Mouse (Mus musculus): Measurements from ENCODE around the gene Pnkp.

The Pnkp gene

DNA sequence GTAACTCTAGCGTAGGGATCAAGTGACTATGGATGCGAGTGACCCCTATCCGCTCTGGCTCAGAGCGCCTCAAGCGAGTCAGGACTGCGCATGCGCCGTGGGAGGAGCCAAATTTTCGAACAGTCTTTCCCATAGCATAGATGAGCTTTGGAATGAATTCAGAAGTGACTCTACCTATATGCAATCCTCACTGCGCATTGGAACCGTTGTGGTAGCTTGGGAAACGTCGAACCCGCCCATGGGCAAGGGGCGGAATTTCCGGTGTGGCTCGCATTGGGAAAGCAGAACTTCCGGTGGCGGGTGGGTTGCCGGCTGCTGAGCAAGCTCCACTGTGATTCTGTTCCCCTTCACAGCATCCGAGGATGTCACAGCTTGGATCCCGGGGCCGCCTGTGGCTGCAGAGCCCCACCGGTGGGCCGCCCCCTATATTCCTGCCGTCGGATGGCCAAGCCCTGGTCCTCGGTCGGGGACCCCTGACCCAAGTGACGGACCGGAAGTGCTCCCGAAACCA is at the start of gene Pnkp:
TSS of gene Pnkp (plus strand) at position 98 of the 511 bp plus-strand sequence.
- peak; percentile 90 for DNase-seq (ENCODE audit: inconsistent ontology term)

DNA sequence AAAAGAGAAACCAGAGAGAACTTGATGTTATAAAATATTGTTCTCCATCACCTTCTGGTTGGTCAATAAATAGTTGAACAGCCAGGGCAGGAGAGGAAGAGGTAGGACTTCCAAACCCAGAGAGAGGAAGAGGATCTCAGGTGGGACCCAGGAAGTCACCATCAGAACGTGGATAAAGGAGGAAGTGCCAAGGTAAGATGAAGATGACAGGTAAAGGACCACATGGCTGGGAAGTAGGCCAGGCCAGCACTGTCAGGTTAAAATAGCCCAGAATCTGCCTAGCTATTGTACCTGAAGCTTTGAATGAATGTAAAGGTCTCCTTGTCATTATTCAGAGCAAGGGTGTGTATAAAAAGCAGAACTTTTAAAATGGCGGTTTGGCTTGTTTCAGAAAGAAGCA is 48.0 kb upstream of the Pnkp start:
- DNase-seq (ENCODE audit: inconsistent ontology term) = no peak

DNA sequence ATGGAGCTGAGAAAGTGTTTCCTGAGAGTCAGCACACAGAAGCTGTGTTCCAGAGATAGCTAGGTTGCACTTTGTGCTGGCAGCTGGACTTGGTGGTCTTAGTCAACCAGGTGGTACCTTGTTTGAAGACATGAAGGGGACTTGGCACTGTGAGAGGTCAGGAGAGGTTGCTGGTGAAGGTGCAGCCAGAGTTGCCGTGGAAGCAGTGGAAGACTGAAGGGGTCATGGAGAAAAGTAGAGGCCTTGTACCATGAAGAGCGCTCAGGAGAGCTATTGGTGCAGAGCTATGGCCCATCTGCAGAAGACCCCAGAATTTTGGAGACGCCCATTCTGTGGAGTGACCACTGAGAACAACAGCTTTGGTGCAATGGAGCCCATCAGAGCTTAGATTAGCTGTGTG is 47.5 kb upstream of the Pnkp start:
- DNase-seq (ENCODE audit: inconsistent ontology term) = no peak

DNA sequence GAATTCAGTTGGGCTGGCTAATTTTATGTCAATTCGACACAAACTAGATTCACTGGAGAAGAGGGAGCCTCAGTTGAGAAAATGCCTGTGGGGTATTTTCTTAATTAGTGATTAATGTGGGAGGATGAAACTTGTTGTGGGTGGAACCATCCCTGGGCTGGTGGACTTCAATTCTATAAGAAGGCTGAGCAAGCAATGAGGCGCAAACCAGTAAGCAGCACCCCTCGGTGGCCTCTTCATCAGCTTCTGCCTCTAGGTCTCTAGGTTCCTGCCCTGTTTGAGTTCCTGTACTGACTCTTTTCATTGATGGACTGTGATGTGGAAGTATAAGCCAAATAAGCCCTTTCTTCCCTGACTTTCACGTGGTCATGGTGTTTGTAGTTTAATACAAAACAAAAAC is 46.6 kb upstream of the Pnkp start:
- no peak for DNase-seq (ENCODE audit: inconsistent ontology term)

DNA sequence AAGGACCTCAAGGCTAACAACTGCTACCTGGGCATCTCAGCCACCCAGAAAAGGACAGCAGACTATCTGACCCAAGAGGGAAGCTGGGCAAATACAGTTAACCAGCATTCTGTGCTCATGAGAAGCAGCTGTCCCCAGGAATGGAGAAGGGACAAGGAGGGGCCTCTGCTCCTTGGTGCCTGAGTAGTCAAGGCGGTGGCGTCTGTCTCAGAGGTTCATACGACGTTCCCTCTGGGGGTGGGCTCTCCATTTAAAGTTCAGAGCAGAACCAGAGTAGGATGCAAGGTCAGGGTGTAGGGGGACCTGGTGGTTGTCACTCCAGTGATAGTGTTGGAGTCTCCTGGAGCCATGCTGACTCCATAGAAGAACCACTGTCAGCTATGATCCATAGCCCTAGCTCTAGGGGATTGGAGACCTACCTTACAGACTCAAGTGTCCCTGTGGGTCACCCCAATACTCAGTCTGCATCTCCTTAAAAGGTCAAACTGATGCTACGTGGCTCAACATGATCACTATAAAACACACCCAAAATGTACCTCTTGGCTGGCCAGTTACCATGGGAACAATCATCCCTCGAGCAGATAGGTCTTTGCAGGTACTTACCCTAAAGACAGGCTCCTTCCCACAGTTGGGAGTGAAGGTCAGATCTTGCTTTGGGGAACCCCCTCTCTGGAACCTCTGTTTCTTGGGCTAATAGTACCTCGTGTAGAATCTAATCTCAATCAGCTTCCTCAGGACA is 46.0 kb upstream of the Pnkp start:
- DNase-seq (ENCODE audit: inconsistent ontology term) = no peak

DNA sequence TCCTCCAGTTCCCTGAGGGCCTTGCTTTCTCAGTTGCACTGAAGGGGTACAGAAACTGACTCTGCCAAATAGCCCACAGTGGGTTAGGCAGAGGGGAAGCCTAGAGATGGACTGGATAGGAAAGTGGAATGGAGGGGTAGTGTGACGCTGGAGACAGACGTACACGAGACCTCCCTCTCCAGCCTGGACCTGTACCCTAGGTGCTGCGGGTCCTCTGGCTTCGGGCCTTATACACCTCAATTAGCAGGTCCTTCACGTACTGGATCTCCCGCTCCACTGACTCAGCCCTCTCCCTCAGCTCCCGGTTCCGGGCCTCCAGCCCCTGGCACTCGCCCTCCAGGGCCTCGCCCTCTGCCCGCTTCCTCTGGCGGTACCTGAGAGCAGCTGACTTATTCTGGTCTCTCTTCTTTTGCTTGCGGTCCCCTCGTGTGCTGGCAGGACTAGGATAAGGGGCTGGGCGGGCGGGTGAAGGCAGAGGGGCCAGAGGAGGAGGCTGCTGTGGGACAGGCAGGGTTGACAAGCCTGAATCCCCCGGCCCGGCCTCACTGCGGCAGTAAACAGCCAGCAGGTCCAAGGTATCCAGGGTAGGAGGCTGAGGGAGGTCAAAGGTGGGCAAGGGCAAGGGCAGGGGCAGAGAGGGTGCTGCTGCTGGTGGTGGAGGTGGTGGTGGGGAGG is 44.2 kb upstream of the Pnkp start:
- no peak for DNase-seq (ENCODE audit: inconsistent ontology term)

DNA sequence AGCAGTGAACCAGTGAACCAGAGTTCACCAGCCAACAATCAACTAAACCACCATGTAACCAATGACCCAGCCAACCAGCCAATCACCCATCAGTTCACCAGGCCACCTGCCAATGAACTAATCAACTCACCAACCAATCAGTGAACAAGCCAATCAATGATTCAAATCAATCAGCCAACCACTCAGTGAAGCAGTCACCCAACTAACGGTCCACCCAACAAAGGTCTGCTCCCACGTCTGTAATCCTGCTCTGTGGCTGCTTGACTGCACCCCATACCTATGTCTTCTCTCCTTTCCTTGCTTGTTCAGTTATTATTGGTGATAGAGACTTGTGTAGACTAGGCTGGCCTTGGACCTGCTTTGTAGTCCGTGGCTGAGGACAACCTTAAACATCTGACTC is 43.0 kb upstream of the Pnkp start:
- DNase-seq (ENCODE audit: inconsistent ontology term) = no peak

DNA sequence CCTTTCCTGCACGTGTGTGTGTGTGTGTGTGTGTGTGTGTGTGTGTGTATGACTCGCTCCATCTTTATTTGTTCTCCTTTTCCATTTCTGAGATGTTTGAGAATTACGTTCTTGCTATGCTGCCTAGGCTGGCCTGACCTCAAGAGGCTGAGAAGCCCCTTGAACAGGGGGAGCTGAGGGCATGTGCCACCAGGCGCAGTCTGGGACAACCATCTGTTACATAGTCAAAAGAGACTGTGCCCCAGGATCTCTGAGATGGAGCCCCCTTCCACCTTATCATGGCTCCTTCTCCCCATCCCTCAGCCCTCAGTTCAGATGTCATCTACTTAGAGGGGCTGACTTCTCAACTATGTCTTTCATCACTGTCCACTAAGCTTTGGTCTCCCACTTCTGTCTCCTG is 42.5 kb upstream of the Pnkp start:
- DNase-seq (ENCODE audit: inconsistent ontology term) = no peak

DNA sequence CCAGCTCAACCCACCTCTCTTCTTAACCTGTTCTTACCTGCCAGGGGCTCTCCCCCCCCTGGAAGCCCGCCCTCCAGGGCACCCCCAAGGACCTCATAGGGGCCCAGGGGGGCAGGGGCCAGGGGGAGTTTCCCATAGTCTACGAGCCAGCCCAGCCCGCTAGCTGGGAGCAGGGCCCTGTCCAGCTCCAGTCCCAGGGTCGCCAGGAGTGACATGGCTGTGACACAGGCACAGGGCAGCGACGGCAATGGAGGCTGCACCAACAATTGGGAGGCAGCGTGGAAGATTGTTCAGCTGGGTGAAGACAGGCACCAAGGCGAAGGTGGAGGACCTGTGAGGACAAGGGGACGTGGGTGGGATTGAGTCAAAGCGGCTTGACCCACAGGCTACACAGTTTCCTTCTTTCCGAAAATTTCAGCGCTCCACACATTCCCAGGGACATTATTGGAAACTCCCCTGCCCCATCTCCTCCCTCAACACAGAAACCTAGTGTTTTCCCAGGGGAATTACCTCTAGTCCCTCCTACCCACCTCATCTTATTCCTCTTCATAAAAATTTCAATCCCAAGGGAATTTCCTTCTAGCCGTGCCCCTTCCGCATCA is 41.9 kb upstream of the Pnkp start:
- DNase-seq (ENCODE audit: inconsistent ontology term) = no peak

DNA sequence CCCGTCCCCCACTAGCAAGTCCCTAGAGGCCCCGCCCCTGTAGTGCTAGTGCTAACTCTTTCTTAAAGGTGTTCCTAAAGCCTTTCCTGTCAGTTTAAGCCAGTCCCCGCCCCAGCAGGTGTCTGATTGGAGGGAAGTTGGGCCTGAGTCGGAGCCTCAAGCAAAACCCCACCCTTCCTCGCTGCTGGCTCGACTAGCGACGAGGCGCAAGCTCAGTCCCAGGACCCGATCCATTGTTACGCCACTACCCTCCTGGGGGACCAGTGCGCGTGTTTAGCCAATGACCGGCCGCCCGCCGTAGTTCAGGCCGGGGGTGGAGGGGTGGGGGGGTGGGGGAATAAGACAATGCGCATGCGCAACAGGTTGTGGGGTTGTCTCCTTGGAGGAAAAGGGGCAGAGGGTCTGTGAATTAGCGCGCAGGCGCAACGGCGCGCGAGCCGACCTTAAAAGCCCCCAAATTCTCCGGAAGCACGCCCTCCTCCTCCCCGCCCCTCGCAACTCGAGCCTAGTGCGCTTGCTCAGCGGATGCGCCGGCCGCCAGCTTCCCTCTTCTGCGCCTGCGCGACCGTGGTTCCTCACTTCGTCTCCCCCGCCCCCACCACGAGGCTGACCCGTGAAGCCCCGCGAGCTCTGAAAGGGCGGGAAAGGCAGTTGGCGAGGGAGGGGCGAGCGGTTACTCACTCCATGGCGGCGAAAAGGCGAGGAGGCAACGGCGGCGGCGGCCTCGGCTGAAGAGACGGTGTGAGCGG is 41.0 kb upstream of the Pnkp start, which contains the start of the genes Nup62 and Il4i1:
TSS of gene Nup62 (plus strand) at position 368 of the 749 bp plus-strand sequence.
TSS of gene Il4i1 (plus strand) at position 667 of the 749 bp plus-strand sequence.
- DNase-seq (ENCODE audit: inconsistent ontology term) = peak; percentile 99

DNA sequence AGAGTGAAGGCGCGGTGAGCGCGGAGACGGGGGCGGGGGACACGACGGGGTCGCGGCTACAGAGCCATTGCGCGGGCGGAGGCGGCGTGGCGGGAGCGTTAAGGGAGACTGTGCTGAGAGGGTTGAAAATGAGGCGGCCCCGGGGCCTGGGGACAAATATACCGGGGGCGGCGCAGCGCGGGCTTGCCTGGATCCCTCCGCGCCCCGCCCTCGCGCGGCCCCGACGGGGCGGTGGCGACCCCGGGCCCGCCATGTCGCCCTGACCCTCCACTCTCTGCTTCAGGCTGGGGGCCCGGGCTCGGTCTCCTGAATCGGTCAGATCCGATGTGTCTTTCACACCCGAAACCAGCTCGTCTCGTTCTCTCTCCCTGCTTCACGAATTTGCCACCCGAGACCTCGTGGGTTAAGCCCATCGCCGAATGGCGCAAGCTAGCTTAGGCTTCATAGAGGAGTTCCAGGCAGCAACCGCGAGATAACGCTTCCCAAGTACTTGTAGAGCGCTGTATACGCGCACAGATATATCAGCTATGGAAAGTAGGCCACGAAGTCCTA is 40.4 kb upstream of the Pnkp start, which contains the start of gene Atf5:
TSS of gene Atf5 (minus strand) at position 189 of the 552 bp plus-strand sequence.
- DNase-seq (ENCODE audit: inconsistent ontology term) = peak; percentile 91

DNA sequence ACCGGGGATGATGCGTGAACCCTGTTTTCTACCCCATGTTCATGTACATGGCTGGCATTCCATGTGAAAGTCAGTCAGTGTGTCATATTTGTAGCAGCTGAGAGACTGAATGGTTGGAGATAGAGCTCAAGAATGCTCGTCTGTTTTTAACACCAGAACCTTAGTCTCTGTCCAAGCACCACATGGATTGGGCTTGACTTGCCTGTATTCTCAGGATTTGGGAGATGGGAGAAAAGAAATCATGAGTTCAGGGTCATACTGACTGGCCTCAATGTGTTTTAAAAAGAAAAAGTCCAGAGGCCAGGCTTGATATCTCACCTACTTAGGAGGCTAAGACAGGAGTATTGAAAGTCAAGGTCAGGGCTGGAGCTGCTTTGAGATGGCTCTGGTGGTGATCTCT is 39.5 kb upstream of the Pnkp start:
- no peak for DNase-seq (ENCODE audit: inconsistent ontology term)

DNA sequence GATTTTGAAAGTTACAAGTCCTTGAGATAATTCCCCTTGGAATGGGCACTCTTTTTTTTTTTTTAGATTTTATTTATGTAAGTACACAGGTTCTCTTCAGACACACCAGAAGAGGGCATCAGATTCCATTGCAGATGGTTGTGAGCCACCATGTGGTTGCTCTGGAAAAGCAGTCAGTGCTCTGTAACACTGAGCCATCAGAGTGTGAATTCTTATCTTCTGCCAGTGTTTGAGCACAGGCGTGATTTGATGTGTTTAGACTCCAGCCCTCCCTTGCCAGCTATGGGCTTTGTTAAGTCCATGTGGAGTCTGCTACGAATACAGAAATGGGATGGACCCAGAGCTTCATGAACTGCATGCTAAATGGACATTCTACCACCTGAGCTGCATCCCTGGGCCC is 38.8 kb upstream of the Pnkp start:
- peak; percentile 30 for DNase-seq (ENCODE audit: inconsistent ontology term)

DNA sequence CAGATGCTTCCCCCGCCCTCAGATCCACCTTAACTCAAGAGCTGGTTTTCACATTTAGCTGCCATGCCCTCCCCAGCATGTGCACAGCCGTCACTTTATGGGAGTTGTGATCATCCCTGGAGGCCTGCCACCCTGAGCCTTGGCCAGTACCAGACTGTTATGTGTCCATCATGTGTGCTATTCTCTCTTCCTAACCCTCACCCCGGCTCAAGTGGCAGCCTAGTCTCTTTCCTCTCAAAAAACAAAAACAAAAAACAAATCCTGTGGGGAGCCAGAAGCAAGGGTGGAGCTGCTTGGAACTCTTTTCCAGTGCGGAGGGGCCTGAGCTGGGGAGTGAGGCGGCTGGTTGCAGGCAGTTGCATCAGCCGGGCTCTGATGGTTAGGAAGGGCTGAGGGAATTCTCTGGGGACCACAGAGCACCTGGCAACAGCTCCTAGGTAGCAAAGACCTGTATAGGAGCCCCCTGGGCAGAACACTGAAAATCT is 38.1 kb upstream of the Pnkp start:
- DNase-seq (ENCODE audit: inconsistent ontology term) = peak; percentile 73

DNA sequence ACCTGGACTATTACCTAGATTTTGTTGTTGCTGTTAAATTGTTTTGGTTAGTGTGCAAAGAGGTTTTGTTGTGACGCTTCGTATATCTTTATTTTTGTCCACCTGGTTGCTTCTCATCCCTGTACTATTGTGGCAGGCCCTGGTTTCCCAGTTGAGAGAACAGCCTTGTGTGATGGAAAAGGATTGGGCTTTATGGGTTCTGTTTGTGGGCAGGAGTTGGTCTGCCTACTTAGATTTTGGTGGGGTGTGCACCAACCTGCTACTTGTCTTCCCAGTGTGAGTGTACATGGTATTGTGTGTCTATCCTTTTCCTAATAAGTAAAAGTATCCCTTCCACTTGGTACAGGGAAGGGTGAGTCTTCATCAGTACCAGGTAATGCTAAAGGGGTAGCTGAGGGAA is 37.5 kb upstream of the Pnkp start:
- no peak for DNase-seq (ENCODE audit: inconsistent ontology term)

DNA sequence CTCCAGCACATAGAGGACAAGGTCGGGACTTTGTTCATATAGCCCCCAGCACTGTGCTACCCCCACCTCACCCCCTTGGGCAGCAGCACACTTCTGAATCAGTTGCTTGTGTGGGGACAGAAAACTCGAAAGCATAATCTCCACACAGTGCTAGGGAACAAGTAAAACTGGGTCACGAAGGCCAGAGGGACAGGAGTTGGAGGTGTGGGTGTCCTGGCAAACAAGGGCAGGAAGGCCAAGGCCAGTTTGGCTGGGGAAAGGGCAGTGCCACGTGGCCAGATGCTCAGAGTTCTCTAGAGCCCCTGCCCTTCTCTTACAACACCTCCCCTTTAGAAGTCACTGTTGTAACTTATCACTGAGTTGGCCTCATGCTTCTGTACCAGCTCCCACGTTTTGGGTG is 37.1 kb upstream of the Pnkp start:
- no peak for DNase-seq (ENCODE audit: inconsistent ontology term)

DNA sequence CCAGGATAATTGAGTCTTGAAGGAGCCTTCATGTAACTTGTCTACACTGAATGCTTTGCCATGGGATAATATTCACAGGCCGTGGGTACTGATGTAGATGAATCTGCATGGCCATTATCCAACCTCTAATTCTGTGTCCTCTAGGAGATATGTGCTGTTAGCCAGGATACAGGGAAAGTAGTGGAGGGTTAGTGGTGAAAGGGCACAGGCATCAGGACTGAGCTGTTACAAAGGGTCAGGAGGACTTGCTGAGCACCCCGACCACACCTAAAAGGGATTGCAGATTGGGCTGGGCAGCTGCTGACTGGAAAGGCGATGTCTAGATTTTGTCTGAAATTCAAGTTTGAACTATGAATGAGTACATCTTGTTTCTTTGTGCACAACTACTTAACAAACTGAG is 36.4 kb upstream of the Pnkp start:
- DNase-seq (ENCODE audit: inconsistent ontology term) = no peak

DNA sequence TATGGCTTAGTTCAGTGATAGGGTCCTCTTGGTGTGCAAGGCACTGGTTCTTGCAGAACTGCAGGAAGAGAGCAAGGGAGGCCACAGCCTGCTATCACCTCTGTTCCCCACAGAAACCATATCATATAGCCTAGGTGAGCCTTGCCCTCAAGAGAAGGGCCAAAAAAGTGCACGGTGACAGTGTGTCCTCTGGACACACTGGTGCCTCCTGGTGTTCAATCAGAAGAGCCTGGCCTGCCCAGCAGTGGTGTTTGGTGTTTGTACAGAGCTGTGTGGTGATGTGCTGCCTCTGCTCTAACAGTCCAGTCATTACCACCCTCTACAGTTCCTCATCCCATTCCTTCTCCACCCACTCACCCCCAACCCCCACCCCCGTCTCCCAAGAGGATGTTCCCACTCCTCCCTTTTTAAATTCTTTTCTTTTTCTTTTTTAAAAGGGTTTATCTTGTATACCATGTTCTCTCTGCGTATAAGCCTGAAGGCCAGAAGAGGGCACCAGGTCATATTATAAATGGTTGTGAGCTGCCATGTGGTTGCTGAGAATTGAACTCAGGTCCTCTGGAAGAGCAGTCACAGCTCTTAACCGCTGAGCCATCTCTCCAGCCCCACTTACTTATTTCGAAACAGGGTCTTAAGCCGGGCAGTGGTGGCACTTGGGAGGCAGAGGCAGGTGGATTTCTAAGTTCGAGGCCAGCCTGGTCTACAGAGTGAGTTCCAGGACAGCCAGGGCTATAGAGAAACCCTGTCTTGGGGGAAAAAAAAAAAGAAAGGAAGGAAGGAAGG is 35.1 kb upstream of the Pnkp start:
- no peak for DNase-seq (ENCODE audit: inconsistent ontology term)

DNA sequence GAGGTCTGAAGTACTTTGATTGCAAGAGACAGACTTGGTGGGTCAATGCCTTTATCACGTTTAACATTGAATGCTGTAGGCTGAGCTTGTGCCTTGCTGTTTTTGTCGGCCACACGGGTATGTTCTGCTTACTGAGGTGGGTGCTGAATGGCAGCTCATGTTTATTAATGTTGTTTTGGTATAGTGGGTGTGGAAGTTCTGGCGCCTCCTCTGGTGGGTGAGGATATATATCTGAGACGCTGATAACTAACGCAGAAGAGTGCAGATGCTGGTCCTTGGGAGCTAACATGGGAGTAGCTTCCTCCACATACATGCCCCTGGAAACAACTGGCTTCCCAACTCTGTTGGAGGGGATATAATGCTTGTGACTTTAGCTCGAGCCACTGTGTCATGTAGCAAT is 33.5 kb upstream of the Pnkp start:
- DNase-seq (ENCODE audit: inconsistent ontology term) = no peak

DNA sequence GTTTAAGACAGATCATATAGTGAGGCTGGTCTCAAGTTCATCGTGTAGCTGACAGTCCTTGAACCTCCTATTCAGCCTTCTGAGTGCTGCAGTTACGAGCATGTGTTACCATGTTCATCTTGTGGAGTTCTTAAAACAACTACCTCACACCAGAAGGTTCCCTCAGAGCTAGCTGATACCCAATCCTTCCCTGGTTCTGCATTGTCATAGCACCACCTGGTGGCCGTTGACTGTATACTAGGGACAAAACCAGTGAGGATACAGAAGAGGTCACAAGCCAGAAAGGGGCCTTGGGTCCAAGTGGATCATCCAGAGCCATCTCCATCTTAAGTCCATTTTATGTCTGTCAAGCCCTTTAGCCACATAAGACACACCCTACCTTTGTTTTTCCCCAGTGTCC is 32.1 kb upstream of the Pnkp start:
- peak; percentile 70 for DNase-seq (ENCODE audit: inconsistent ontology term)

DNA sequence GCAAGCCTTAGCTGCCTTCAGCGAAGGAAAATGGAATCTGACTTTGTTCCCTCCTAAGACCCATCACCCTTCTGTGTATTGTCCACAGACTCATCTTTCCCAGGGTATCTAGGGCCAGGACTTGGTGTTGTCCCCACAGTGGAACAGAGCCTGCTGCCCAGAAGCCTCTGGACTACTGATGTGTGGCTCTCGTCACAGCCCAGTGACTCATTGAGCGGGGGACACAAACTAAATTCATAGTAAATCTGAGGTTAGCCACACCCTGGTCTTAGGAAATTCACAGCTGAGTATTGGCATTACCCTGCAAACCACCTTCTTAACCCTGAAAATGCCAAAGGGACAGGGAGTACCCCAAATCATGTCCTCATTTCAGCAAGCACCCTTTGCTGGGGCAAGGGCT is 30.2 kb upstream of the Pnkp start:
- no peak for DNase-seq (ENCODE audit: inconsistent ontology term)
